Mouse (Mus musculus) induced T-regulatory cell, adult 2 months (primary cell): Measurements from ENCODE around the gene Gtpbp8.

Source experiments
- DNase-seq: peaks from one replicate; pipeline ENCODE4 v3.0.0-alpha.2; 2012; ENCODE audit warnings: low read depth

Gtpbp8 gene

DNA sequence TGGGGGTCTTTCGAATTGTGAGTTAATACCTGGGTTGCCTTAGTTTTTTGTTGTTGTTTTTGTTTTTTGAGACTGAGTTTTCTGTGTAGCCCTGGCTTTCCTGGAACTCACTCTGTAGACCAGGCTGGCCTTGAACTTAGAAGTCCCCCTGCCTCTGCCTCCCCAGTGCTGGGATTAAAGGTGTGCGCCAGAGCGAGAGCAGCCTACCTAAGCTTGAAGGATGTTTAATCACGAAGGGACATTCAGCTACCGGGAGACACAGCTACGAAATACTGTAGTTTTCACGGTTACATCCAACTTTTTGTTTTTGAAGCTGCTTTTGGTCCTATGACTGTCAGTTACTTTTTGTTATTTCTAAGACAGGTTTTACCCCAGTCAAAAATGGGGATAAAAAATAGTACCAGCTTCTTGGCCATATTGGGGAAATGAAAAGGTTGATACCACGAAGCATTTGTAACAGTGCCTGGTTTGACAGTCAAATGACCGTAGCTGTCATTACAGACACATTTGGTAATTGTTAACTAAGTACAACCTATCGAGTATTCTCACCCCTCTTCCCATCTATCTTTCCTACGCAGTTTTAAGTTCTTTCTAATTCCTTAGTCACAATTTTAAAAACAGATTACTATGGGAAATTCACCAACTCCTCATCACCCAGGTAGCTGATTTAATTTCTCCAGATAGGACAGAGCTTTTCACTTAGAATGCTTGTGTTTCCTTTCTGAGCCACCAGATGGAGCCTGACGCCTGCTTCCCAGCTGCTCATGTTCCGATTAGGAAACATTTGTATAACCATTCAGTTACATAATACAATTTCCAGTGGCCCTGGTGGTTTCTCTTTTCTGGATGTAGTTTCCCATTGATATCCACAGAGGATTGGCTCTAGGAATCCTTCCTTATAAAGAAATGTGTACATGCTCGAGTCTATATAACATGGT lies 20.6 kb downstream of the Gtpbp8 start:
- peak; percentile 91 for DNase-seq

DNA sequence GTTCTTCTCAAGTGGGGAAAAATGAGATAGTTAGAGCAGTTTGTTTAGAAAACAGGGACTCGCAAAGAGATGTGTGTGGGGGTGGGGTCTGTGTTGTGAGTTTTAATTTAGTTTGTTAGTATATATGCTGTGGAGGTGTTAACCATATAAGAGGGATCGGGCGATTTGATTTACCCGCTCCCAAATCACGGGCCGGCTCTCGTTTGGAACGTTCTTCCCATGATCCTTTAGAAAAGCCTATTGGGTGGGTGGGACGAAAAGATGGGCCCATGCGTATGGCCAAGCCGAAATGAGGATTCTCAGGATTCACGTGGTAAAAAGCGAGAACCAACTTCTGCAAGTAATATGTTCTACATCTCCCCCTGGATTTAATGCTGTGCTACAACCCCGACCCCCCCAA lies 21.3 kb downstream of the Gtpbp8 start:
- DNase-seq = no peak

DNA sequence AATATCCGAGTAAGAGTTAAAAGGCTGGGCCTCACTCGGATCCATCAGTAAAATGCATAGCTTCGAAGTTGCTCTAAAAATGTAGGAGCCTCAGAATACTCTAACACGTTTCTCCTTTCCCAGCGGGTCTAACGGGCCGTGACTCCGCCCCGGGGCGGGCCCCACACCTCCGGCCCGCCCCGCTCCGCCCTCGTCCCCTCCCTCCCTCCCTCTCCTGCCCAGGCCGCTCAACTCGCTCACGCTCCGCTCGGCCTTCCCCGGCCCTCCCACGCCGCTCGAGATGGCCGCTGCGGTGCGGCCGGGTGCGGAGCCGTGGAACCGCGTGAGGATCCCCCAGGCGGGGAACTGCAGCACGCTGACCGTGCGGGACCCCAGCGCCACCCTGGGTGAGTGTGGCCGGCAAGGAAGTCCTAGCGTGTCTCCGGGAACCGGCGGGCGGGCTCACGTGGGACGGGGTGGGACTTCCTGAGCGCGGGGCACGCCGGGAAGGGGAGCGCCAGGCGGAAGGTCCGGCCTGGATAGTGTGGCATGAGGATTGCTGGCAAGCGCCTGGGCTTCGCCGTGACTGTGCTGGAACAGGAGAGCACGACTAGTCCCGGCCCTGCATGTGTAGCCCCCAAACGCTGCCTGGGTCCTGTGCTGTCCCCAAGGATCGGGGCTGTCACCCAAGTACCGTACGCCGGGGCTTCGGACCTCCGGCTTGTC lies 21.9 kb downstream of the Gtpbp8 start, which contains the start of gene Nepro:
Gene Nepro (plus strand): TSS at position 219 of the 705 bp plus-strand sequence.
- peak; percentile 93 for DNase-seq

DNA sequence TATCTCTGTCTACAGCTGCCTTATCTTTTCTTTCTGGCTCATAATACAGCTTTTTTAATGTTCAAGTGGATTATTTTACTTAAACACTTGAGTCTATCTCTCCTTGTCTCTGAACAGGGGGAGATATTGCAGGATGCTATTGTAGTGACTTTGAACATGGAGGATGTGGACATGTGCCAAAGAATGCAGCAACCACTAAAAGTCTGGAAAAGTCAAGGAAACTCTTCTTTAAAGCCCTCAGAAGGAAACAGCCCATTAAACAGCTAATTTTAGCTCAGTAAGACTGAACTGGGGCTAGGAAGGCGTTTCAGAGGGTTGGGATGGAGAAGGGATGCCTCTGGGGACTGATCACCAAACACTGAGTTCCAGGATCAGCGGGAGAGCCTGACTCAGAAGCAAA lies 23.5 kb downstream of the Gtpbp8 start:
- no peak for DNase-seq

DNA sequence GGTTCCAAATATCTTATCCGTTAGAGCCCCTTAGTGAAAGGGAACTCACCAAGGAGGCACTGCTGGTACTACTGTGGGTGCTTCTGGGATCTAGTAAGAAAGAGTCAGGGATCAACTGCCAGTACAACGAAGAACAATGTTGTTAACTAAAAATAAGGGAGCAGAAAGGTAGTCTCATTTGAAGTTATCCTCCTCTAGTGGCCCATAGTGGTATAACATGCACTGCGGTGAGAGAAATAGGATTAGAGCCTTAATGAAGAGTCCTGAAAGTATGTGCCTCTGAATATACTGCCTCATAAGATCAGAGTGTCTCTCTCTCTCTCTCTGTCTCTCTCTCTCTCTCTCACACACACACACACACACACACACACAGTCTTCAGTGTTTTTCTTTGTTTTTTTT lies 25.6 kb downstream of the Gtpbp8 start:
- peak; percentile 65 for DNase-seq

DNA sequence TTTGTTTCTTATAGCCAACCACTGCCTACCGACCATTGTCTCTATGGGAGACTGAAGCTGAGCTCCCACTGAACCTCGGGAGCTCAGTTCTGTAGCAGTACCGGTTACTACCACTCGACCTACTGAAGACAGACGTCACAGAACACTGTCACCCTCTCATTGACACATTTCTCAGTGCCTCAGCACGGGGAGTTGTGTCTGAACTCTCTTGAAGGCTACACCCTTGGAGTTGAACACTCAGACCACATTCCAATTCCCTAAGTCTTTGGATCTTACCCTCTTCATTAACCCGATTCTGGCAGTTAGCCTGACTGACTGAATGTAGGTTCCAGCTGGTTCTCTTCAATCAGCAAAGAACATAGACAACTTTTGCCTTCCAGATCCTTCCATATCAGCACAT lies 26.8 kb downstream of the Gtpbp8 start:
- no peak for DNase-seq

DNA sequence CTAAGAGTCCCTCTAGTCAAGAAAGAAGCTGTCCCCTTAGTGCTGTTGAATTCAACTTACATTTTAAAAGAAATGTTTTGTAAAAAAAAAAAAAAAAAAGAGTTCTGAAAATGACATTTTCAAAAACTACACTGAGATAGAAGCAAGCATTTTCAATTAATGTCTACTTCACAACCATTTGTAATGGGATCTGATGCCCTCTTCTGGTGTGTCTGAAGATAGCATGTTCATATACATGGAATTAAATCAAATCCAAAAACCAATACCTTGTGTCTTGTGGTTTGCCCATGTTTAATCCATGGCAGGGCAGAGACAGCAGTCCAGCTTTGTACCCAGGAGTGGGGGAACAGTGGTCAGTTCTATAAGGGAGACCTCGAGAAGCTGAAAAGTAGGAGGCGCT lies 28.3 kb downstream of the Gtpbp8 start:
- no peak for DNase-seq

DNA sequence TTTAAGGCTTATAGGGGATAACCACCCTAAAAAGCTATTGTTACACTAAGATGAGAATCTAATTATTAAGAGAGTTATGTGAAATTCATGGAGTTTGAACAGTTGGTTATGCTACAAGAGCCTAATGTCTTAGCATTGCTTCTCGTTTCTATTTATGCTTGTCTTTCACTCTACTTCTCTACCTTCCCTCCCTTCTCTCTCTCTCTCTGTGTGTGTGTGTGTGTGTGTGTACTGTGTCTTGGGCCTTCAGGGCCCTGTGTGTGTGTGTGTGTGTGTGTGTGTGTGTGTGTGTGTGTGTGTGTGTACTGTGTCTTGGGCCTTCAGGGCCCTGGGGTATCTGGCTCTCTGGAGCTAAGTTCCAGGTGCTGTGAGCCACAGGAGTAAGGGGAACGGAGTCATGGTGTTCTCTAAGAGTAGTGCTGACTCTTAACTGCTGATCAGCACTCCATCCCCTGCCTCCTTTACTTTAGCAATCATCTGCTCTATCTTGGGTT lies 29.0 kb downstream of the Gtpbp8 start:
- DNase-seq = no peak

DNA sequence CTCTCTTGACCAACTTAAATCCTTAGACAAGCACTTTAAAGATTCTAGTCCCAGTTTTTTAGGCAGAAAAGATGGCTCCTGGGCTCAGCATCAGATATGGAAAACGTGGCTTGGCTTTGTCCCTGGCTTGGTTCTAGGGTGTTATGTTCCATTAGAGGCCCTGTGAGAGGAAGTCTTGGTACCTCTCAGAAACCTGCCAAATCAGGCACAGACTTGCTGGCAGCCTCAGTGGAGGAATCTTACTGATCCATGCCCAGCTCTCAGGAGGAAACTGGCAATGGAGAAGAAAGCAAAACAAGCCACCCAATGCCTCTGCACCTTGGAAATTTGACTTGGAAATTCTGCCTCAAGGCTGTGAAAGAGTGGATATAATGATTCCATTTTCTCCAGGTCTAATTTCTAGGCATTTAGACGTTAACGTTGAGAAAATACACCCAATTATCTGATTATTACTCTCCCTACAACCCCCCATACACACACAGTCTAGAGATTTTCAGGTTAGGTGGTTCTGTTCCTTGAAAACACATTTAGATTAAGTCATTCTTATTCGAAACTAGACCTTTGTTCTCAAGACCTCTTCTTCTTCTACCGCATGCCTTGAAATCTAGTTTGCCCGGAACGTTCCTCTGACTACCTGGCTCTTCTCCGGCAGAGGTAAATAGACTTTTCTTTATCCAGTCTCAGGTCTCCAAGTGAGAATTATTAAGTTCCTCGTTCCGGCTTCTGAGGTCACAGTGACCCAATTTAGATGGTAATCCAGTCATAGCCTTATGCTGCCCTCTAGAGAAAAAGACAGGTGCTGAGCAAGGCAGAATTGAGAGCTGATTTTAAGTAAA lies 29.6 kb downstream of the Gtpbp8 start:
- peak; percentile 56 for DNase-seq

DNA sequence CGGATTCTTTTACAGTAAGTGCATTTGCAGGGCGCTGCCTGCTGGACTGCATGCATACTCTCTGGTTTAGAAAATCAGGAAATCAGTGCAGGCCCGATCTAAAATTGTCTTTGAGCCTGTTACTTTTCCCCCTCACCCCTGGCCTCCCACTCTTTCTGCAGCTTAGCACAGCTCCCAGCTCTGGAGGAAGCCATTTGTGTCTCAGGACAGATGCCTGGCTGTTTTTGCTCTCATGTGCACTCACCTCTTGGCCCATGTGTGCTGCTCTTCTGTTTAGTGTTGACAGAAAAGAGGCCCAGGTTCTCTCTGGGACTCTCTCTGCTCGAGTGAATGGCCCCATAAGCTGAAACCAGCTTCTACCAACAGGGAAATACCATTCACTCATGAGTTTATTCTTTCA lies 42.7 kb downstream of the Gtpbp8 start:
- DNase-seq = no peak

DNA sequence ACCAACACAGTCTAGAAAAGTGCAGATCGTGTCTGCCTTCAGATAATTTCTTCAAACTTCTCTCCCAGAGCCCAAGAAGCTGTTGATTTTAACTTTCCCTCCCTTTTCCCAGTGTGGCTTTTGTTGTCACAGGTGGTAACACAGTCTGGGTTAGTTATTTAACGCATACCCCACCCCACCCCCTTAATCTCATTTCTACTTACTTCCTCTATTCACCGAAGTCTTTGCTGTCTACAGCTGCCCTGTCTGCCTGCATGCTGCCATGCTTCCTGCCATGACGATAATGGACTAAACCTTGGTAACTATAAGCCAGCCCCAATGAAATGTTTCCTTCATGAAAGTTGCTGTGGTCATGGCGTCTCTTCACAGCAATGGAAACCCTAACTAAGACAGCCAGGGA lies 43.9 kb downstream of the Gtpbp8 start:
- DNase-seq = no peak

DNA sequence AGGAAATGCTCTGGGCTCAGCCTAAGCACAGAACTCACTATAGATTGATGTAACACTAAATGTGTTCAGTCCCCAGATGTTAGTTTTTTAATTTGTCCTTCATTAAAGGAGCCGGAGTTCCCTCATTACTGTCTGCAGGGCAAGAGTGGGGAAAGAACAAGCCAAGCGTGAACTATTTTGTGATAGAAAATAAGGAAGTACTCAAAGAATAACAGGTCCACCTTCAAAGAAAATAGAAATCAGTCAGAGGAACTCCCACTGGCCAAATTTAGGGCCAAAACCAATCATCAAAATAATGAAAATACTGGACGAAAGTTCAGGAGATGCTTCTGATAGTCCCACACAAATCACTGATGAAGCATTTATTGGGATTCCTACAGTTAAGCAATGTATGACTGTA lies 45.0 kb downstream of the Gtpbp8 start:
- no peak for DNase-seq

DNA sequence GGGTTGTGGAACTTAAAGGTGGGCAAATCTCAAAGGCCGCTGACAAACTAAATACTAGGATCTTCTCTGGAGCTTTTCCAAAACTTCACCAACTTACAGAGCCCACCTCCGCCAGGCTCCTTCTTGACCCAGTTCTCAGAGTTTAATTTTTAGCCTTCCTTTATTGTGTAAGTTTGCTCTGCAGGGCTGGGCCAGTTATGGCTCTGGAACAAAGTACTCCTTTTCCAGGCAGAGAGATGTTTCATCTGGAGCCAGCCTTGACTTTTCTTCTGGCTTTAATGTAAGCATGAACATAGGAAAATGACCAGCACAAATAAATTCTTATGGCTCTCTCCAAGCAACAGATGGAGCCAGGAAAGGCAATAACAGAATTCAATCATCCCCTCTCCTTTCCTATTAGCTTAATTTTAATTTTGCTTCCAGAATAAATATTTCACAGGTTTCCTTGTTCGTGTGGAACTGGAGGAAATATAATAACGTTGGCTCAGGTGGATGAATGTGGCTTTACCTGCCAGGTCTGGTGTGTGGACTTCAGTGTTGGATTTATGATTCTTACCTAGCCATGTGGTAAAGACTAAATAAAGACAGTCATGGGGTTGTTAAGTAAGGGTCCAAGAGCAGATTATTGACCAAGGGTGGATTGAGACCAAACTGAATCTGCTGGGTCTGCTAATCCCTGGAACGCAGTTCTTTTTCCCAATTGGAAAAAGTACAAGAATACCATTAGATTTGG lies 48.5 kb downstream of the Gtpbp8 start:
- DNase-seq = no peak

DNA sequence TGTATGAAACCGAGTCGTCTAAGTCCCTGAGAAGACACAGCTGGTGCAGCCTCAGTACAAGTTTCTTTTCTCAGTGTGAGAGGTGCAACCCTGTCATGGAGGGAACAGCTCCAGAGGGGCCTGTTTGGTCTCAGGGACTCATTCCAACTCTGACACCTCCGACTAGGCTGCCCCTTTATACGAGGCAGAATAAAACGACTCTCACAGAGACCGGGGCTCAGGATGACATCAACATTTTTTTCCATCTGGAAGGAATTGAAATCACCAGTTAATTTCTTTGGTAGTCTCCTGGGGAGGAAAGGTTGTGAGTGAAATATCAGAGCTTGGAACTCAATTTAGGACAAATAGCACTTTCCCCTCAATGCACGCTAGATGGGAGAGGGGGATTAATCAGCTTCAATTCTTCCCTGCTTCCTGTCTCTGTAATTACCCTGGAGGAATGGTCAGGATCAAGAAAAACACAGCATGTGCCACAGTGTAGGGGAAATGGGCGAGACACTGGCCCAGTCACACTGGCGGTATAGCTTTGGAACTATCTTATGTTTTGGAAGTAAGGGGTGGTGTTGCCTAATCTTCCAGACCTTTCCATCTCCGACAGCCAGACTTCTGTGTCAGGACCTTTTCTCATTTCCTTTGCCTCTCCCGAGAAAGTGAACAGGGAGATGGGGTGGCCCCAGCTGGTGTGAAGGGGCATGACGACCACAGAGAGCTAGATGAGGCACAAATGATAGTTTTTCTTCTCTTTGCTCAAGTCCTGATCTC lies 50.1 kb downstream of the Gtpbp8 start:
- DNase-seq = no peak

DNA sequence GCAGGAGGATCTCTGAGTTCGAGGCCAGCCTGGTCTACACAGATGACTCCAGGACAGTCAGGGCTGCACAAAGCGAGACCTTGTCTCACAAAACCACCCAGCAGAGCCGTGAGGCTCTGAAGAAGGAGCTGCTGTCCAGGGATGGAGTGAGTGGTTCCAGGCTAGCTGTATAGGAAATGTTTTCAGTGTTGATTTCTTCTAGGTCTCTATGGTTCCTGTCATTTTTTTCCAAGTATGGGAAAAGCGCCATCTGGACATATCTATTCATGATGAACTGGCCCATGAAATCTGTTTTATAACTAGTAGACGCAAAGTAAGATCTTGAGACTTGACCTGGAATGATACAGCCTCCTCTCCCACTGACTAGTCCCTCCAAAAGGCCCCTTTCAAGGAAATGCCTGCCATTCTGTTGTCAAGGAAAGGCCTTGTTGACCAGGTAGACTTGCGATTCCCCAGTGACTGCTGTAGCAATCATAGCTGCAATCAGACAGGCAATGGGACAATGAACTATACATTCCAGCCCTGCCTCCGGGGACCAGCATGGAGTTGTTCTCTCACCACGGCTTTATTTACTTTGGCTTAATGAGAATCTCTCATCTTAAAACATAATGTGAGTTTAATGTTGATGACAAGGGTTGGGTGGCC lies 50.8 kb downstream of the Gtpbp8 start:
- no peak for DNase-seq

DNA sequence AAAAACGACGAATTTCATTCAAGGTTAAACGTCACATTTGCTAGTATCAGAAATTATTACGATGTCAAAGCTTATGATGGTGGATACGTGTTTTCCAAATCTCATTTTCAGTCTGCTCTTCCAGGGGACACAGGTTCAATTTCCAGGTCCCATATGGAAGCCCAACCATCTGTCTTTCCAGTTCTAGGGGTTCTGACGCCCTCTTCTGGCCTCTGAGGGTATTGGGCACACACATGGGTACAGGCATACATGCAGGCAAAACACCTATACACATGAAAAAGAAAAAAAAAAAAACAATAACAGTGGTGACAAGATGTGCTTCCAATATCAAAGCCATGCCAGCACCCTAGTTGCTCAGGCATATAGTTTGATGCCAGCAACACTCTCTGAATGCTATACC lies 52.5 kb downstream of the Gtpbp8 start:
- DNase-seq = peak; percentile 25

DNA sequence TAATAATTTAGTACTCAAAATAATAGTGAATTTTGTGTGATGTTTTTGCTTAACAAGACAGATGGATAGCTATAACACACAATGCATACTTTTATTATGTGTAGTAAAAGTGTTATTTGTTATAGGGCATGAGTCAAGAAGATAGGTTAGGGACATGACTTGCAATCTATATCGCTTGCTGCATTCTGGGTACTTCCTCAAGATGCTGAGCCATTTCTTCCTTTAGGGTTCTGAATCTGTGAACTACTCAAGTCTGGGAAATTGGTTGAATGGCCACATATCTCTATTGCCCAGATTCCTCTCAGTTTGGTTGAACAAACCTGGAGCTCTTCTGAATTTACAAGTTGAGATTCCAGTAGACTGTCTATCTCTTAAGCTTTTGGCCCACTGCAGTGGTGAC lies 53.6 kb downstream of the Gtpbp8 start:
- DNase-seq = no peak

DNA sequence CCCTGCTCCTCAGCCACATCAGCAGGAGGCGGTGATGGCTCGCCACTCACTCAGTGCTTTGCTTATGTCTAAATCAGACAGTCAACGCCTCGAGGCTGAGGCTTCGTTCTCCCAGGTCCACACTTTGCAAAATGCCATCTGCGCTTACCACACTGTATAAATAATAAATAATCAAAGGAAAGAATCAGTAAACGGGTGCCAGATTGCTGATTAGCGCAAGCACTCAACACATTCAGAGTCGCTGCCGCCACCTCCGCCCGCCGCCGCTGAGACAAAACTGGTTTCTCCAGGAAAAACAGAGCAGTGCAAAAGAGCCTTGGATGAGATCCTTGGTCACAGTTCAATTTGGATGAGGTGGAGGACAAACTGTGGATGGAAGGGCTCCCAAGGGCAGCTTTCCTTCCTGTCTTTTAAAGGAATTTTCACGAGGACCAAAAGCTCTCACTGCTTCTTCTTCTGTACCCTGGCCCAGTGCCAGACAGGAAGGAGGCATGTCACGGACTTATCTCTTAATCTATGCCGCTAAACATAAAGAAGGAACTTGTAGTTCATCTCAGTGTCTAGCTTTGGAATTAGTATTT lies 54.5 kb downstream of the Gtpbp8 start:
- DNase-seq = peak; percentile 73

DNA sequence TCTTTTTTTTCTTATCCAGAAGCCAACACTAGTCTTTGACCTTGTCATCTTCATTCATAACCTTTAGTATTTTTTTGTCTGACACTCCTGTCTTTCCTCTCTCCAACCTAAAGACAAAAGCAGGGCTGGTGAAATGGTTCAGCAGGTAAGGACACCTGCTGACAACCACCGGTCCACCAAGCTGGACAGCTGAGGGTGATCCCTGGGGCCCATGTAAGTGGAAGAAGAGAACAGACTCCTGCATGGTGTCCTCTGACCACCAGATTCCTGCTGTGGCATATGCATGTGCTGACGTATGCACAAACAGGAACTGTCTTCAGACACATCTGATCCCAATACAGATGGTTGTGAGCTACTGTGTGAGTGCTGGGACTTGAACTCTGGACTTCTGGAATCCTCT lies 55.1 kb downstream of the Gtpbp8 start:
- no peak for DNase-seq

DNA sequence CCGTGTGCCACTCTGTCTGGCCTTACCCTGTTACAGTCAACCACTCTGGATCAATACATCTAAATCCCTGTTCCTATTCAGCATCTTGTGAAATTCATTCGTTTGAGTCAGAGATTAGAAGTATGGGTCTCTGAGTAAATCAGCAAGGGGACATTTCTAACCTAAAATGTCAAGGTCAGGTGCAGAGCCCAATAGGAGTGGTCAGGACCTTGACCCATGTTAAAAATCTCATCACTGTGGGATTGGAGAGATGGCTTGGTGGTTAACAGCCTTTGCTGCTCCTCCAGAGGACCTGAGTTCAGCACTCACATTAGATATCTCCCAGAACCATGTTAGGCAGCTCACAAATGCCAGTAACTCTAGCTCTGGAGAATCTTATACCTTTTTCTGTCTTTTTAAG lies 55.7 kb downstream of the Gtpbp8 start:
- DNase-seq = no peak
